Mouse (Mus musculus): ENCODE measurements around the gene 5730522E02Rik. TPM values are rescaled to one million over a fixed set of nuclear protein-coding genes. Genes with fewer than 3 reads are reported as not detected.

The 5730522E02Rik gene
- polyA plus RNA-seq, 1 experiment from 2014 or later = 13.5 TPM

DNA sequence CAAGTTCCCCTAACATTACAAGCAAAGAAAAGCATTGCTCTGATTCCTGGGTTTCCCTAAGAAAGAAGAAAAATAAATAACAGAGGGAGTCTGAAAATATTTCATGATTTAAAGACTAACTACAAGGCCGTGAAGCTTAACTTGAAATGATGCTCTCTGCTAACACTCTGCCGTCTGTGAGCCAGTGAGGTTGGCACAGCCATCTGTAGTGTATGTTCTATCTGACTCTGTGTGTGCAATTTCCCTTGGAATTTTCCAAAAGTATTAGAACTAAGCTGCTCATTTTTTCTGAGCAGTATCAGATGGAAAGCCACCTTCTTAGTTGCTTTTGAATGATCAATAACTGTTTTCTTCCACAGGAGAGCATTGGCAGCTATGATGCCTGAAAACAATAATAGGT lies 134.2 kb downstream of the 5730522E02Rik start:
- Histone ChIP-seq H3K9me3 (ENCODE audit: control insufficient read depth, low read length) (no peaks in the 10 kb centered on the region), H3K4me3 (replicated peaks; ENCODE audit: low read length) (no peak overlapping the region), H3K4me1 (replicated peaks; ENCODE audit: control insufficient read depth, insufficient read depth, low read length) (peaks cover 18% of the 10 kb centered on the region), H3K27ac (no peak overlapping the region), H3K4me2 (replicated peaks) (no peak overlapping the region), H3K9ac (no peak overlapping the region), H3K27me3 (ENCODE audit: control insufficient read depth, insufficient read depth, low read length) (no peaks in the 10 kb centered on the region), H3K36me3 (replicated peaks; ENCODE audit: control insufficient read depth, insufficient read depth) (no peaks in the 10 kb centered on the region)
- WGBS = 82% methylated on average over 2 of the region's 2 CpGs
- ATAC-seq (ENCODE audit: low FRiP score) = no peak
- no peak for DNase-seq (ENCODE audit: low spot score)

DNA sequence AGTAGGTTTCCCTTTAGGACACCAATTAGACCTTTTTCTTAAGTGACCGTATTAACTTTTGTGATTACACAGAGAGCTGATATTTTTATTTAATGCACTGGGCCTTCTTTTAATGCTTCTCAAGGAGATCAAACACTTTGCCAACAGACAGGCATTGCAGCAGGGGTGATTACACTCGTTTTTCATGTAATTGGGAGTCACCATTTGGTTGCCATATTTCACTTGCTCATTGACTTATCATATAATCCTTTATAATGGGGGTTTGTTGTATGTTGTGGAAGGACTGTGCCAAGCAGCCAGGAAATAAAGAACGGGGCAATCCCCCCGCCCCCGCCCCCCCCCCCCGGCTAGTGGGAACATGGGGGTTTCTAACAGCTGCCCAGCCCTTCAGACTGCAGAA lies 135.0 kb downstream of the 5730522E02Rik start:
- Histone ChIP-seq H3K27me3 (ENCODE audit: control insufficient read depth, insufficient read depth, low read length) (no peaks in the 10 kb centered on the region), H3K36me3 (replicated peaks; ENCODE audit: control insufficient read depth, insufficient read depth) (no peaks in the 10 kb centered on the region), H3K27ac (no peak overlapping the region), H3K4me3 (replicated peaks; ENCODE audit: low read length) (no peak overlapping the region), H3K4me1 (replicated peaks; ENCODE audit: control insufficient read depth, insufficient read depth, low read length) (peaks cover 18% of the 10 kb centered on the region), H3K9me3 (ENCODE audit: control insufficient read depth, low read length) (no peaks in the 10 kb centered on the region), H3K9ac (no peak overlapping the region), H3K4me2 (replicated peaks) (no peak overlapping the region)
- ATAC-seq (ENCODE audit: low FRiP score) (no peak), DNase-seq (ENCODE audit: low spot score) (no peak)
- 76% methylated on average over 6 of the region's 6 CpGs for WGBS

GRCm38 (mm10) chr11:26073638-26074294 lies 136.8 kb downstream of the 5730522E02Rik start:
- no peaks in the 10 kb centered on the region for H3K36me3 ChIP-seq (replicated peaks; ENCODE audit: control insufficient read depth, insufficient read depth)
- no peak overlapping the region for H3K4me2 ChIP-seq (replicated peaks)
- H3K9me3 ChIP-seq (ENCODE audit: control insufficient read depth, low read length) = no peaks in the 10 kb centered on the region
- no peak overlapping the region for H3K9ac ChIP-seq
- H3K27ac ChIP-seq = no peak overlapping the region; the same call in 1 of the 2 replicates
- peak; percentile 74 for DNase-seq (ENCODE audit: low spot score)
- peaks cover 18% of the 10 kb centered on the region for H3K4me1 ChIP-seq (replicated peaks; ENCODE audit: control insufficient read depth, insufficient read depth, low read length)
- ATAC-seq (ENCODE audit: low FRiP score) = peak; percentile 89
- 44% methylated on average over 8 of the region's 8 CpGs for WGBS
- no peaks in the 10 kb centered on the region for H3K27me3 ChIP-seq (ENCODE audit: control insufficient read depth, insufficient read depth, low read length)
- H3K4me3 ChIP-seq (replicated peaks; ENCODE audit: low read length) = no peak overlapping the region

- 43% methylated on average over 4 of the region's 4 CpGs for WGBS
- Histone ChIP-seq H3K9me3 (ENCODE audit: control insufficient read depth, low read length) (no peaks in the 10 kb centered on the region), H3K27ac (peak overlapping the region; percentile 38), H3K4me3 (replicated peaks; ENCODE audit: low read length) (no peak overlapping the region), H3K36me3 (replicated peaks; ENCODE audit: control insufficient read depth, insufficient read depth) (no peaks in the 10 kb centered on the region), H3K4me1 (replicated peaks; ENCODE audit: control insufficient read depth, insufficient read depth, low read length) (peaks cover 18% of the 10 kb centered on the region), H3K9ac (no peak overlapping the region), H3K27me3 (ENCODE audit: control insufficient read depth, insufficient read depth, low read length) (no peaks in the 10 kb centered on the region), H3K4me2 (replicated peaks) (no peak overlapping the region)
- ATAC-seq (ENCODE audit: low FRiP score) = no peak
- no peak for DNase-seq (ENCODE audit: low spot score)
These were observed 138.5 kb downstream of the 5730522E02Rik start for GRCm38 (mm10) chr11:26072101-26072500.

DNA sequence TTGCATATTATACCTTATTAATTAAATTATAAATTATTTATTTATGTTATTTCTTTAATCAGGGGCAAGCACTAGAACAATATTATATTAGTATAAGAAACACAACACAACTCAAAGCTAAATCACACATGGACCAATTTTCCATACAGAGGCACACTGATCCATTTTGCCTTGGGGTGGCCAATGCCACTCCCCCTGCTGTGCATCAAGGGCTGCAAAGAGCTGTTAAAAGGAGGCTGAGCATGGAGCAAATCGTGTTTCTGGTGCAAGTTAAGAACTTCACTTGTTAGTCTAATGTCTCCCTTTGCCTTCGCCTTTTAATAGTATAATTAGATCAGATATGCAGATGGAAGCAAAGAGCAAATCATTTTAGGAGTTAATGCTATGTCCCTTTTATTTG lies 147.3 kb downstream of the 5730522E02Rik start:
- 34% methylated on average over 2 of the region's 2 CpGs for whole genome bisulfite sequencing
- Histone ChIP-seq H3K9me3 (ENCODE audit: control insufficient read depth, low read length) (no peaks in the 10 kb centered on the region), H3K4me3 (replicated peaks; ENCODE audit: low read length) (no peak overlapping the region), H3K4me2 (replicated peaks) (no peak overlapping the region), H3K9ac (no peak overlapping the region), H3K27ac (no peak overlapping the region), H3K4me1 (replicated peaks; ENCODE audit: control insufficient read depth, insufficient read depth, low read length) (peaks cover 7% of the 10 kb centered on the region; the same call in 1 of the 2 replicates), H3K36me3 (replicated peaks; ENCODE audit: control insufficient read depth, insufficient read depth) (no peaks in the 10 kb centered on the region), H3K27me3 (ENCODE audit: control insufficient read depth, insufficient read depth, low read length) (no peaks in the 10 kb centered on the region)
- no peak for DNase-seq (ENCODE audit: low spot score)
- no peak for ATAC-seq (ENCODE audit: low FRiP score)

DNA sequence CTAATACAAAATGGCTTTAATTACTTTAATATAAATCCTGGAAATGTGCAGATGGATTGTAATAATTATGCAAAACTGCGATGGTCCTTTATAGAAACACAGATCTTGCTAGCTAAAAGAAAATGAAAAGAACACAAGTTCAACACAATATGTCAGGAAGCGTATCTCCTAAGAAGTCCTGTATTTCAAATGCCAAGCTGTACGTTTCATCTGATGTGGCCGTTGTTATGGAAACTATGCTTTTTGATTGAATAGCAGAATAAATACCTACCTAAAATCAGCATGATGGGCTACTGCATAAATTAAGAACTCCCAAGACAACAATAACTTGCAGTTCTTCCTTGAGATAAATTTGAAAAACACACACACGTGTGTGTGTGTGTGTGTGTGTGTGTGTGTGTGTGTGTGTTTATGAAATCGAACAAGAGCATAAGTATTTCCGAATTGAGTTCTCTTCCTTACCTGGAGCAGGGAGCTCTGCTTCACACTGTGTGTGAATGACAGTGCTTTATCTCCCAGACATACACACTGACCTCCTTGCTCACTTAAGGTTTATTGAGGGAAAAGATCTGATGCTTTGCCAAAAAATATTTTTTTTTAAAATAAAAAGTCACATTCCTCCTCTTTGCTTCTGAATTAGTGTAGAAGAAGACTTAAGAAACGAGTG lies 149.0 kb downstream of the 5730522E02Rik start:
- Histone ChIP-seq H3K4me1 (replicated peaks; ENCODE audit: control insufficient read depth, insufficient read depth, low read length) (peaks cover 7% of the 10 kb centered on the region; the same call in 1 of the 2 replicates), H3K9me3 (ENCODE audit: control insufficient read depth, low read length) (no peaks in the 10 kb centered on the region), H3K4me3 (replicated peaks; ENCODE audit: low read length) (no peak overlapping the region), H3K4me2 (replicated peaks) (no peak overlapping the region), H3K27me3 (ENCODE audit: control insufficient read depth, insufficient read depth, low read length) (no peaks in the 10 kb centered on the region), H3K27ac (peak overlapping the region; percentile 29; the same call in 1 of the 2 replicates), H3K9ac (no peak overlapping the region), H3K36me3 (replicated peaks; ENCODE audit: control insufficient read depth, insufficient read depth) (no peaks in the 10 kb centered on the region)
- ATAC-seq (ENCODE audit: low FRiP score) (no peak), DNase-seq (ENCODE audit: low spot score) (no peak)
- WGBS = 55% methylated on average over 8 of the region's 8 CpGs

GRCm38 (mm10) chr11:26013527-26013926 lies 197.0 kb downstream of the 5730522E02Rik start:
- H3K4me3 ChIP-seq (replicated peaks; ENCODE audit: low read length) = no peak overlapping the region
- 74% methylated on average over 2 of the region's 2 CpGs for WGBS
- H3K27ac ChIP-seq = no peak overlapping the region
- DNase-seq (ENCODE audit: low spot score) (no peak), ATAC-seq (ENCODE audit: low FRiP score) (no peak)
- H3K9me3 ChIP-seq (ENCODE audit: control insufficient read depth, low read length) = no peaks in the 10 kb centered on the region
- no peaks in the 10 kb centered on the region for H3K27me3 ChIP-seq (ENCODE audit: control insufficient read depth, insufficient read depth, low read length)
- no peak overlapping the region for H3K9ac ChIP-seq
- no peak overlapping the region for H3K4me2 ChIP-seq (replicated peaks)
- no peaks in the 10 kb centered on the region for H3K36me3 ChIP-seq (replicated peaks; ENCODE audit: control insufficient read depth, insufficient read depth)
- H3K4me1 ChIP-seq (replicated peaks; ENCODE audit: control insufficient read depth, insufficient read depth, low read length) = peaks cover 6% of the 10 kb centered on the region; the same call in 1 of the 2 replicates

- Histone ChIP-seq H3K36me3 (replicated peaks; ENCODE audit: control insufficient read depth, insufficient read depth) (no peaks in the 10 kb centered on the region), H3K9me3 (ENCODE audit: control insufficient read depth, low read length) (no peaks in the 10 kb centered on the region), H3K27me3 (ENCODE audit: control insufficient read depth, insufficient read depth, low read length) (no peaks in the 10 kb centered on the region), H3K4me2 (replicated peaks) (no peak overlapping the region), H3K4me3 (replicated peaks; ENCODE audit: low read length) (no peak overlapping the region), H3K4me1 (replicated peaks; ENCODE audit: control insufficient read depth, insufficient read depth, low read length) (no peaks in the 10 kb centered on the region; the same call in 1 of the 2 replicates), H3K9ac (no peak overlapping the region), H3K27ac (no peak overlapping the region)
- DNase-seq (ENCODE audit: low spot score) (no peak), ATAC-seq (ENCODE audit: low FRiP score) (no peak)
- 83% methylated on average over 4 of the region's 4 CpGs for WGBS
These were observed 206.5 kb downstream of the 5730522E02Rik start for GRCm38 (mm10) chr11:26004018-26004417.

DNA sequence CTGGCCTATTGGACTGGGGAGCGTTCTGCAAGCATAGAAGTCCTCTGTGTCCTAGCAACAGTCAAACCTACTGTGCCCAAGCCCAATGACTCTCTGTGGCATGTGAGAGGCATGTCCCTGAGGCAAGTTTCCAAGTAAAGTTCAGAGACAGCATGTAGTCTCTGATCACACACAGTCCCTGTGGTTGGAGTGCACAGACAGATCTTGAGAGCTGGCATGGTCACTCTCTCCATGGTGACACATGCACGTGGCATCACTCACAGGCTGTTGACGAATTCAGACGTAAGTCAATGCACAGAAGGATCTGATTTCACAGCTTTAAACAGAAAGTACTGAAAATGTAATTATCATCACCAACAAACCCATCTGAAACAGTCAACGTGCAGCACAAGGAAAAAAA lies 210.8 kb downstream of the 5730522E02Rik start:
- no peak overlapping the region for H3K4me3 ChIP-seq (replicated peaks; ENCODE audit: low read length)
- H3K27ac ChIP-seq = no peak overlapping the region
- ATAC-seq (ENCODE audit: low FRiP score) (peak; percentile 17; the same call in 1 of the 2 replicates), DNase-seq (ENCODE audit: low spot score) (no peak)
- H3K9ac ChIP-seq = no peak overlapping the region
- H3K4me2 ChIP-seq (replicated peaks) = no peak overlapping the region
- 0 out of 2 replicates have a peak, but pooled peaks cover 4% of the 10 kb centered on the region for H3K4me1 ChIP-seq (replicated peaks; ENCODE audit: control insufficient read depth, insufficient read depth, low read length)
- no peaks in the 10 kb centered on the region for H3K36me3 ChIP-seq (replicated peaks; ENCODE audit: control insufficient read depth, insufficient read depth)
- 59% methylated on average over 5 of the region's 5 CpGs for WGBS
- no peaks in the 10 kb centered on the region for H3K27me3 ChIP-seq (ENCODE audit: control insufficient read depth, insufficient read depth, low read length)
- no peaks in the 10 kb centered on the region for H3K9me3 ChIP-seq (ENCODE audit: control insufficient read depth, low read length)
